Mouse (Mus musculus) limb, embryonic 11.5 days (tissue): ENCODE results near the gene Ppp1r11. TPM values are rescaled to one million over a fixed set of nuclear protein-coding genes. Genes with fewer than 3 reads are reported as not detected.
"Not testable (repeated sequence)": the region's sequence is repeated elsewhere in the genome, so short reads cannot be mapped to it uniquely, and the experiment has no call there.

Experiments used
- ATAC-seq: fragments of 200-750 bp; cut with Nextera tagmentation; 2 replicates; pipeline ENCODE4 v1.8.0; 2017; ENCODE audit warnings: low read depth; ENCODE audit not compliant: insufficient number of reproducible peaks, low FRiP score, low TSS enrichment
- DNase-seq: peaks from one replicate; pipeline ENCODE4 v3.0.0-alpha.2; 2015; ENCODE audit warnings: low spot score
- H3K27ac ChIP-seq: fragments of 300-500 bp; sonication (generic); replicated peaks from 2 replicates; pipeline ENCODE4 v1.5.1; 2014; ENCODE audit warnings: low read depth, mild to moderate bottlenecking, low read length
- H3K27me3 ChIP-seq: fragments of 300-500 bp; sonication (generic); 2 replicates; pipeline ENCODE4 v1.6.1; 2014; ENCODE audit warnings: mild to moderate bottlenecking, low read length, mixed read lengths; ENCODE audit not compliant: control insufficient read depth, insufficient read depth
- H3K36me3 ChIP-seq: fragments of 300-500 bp; sonication (generic); 2 replicates; pipeline ENCODE4 v1.6.1; 2014; ENCODE audit warnings: mild to moderate bottlenecking, low read length, moderate library complexity, mixed read lengths; ENCODE audit not compliant: control insufficient read depth, insufficient read depth
- H3K4me1 ChIP-seq: fragments of 300-500 bp; sonication (generic); 2 replicates; pipeline ENCODE4 v1.6.1; 2014; ENCODE audit warnings: low read length, mixed read lengths; ENCODE audit not compliant: control insufficient read depth, insufficient read depth
- H3K4me2 ChIP-seq: fragments of 300-500 bp; sonication (generic); 2 replicates; pipeline ENCODE4 v1.6.1; 2014; ENCODE audit warnings: low read depth, mild to moderate bottlenecking, moderate library complexity; ENCODE audit not compliant: severe bottlenecking
- H3K4me3 ChIP-seq: fragments of 300-500 bp; sonication (generic); 2 replicates; pipeline ENCODE4 v1.5.1; 2014; ENCODE audit warnings: low read depth, low read length
- H3K9ac ChIP-seq: fragments of 300-500 bp; sonication (generic); 2 replicates; pipeline ENCODE4 v1.6.1; 2014; ENCODE audit warnings: mild to moderate bottlenecking, low read length
- H3K9me3 ChIP-seq: fragments of 300-500 bp; sonication (generic); 2 replicates; pipeline ENCODE4 v1.6.1; 2016; ENCODE audit warnings: low read length; ENCODE audit not compliant: control insufficient read depth
- WGBS: fragments of 180-500 bp; shearing (Covaris S2); extraction: QIAGEN DNeasy Blood & Tissue Kit; methylation state at CpG from one replicate; pipeline ENCODE4 v1.1.7; 2014; 5-methylcytosine and 5-hydroxymethylcytosine counted together
- polyA plus RNA-seq: library from polyadenylated mRNA; unstranded; fragments of >200 nt; fragmentation: Nextera tagmentation; extraction: Ambion mirVana; gene quantifications from 2 replicates; pipeline ENCODE4 v1.2.1, GENCODE M21; 2014

The Ppp1r11 gene
- polyA plus RNA-seq, 1 experiment from 2014 or later: 147 TPM

DNA sequence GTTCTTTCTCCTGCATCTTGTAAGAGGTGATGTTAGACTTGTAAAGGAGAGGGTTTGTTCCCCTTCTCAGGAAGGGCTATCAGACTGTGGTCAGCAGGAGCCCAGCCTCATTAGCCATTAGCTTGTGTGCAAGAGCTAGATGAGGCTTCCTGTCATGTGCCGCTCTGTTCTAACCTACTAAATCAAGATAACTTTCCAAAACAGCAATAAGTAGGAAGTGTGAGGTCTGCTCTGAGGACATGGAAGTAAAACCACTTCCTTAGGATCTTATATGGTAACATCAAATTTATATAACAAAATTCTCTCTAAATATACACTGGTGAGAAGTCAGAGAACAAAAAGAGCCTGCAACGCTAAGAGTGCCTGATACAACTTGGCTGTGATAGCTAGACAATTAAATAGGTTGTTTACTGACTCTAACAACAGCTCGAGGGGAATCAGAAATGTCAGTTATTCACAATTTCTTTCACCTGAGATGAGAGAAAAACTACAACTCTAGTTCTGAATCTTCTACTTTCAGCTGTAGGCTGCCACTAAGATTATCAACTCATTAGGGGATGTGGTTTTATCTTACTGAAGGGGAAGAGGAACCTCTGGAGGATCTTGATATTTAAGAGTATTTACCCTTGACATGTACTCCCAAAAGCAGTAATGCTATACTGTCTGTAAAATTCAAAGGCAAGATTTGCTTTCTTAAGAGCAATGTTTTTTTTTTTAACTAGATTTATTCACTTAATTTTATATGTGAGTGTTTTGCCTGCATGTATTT is 41.0 kb upstream of the Ppp1r11 start:
- no peaks in the 10 kb centered on the region for H3K9me3 ChIP-seq
- ATAC-seq: no peak

DNA sequence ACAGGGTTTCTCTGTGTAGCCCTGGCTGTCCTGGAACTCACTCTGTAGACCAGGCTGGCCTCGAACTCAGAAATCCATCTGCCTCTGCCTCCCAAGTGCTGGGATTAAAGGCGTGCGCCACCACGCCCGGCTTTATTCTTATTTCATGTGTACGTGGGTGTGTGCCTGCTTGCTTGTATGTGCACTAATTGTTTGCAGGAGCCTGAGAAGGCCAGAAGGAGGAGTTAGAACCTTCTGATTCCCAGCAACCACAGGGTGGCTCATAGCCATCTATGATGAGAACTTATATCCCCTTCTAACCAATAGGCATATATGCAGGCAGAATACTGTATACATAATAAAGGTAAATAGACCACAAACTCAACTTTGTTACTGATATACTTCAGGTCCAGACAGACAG is 39.1 kb upstream of the Ppp1r11 start:
- H3K9ac ChIP-seq, DNase-seq, H3K27ac ChIP-seq, H3K9me3 ChIP-seq, ATAC-seq, H3K36me3 ChIP-seq, H3K4me3 ChIP-seq, H3K4me1 ChIP-seq, H3K4me2 ChIP-seq: not testable (repeated sequence)
- H3K27me3 ChIP-seq: peaks cover 23% of the 10 kb centered on the region
- WGBS: 88% methylated on average over 6 of the region's 6 CpGs

More for the DNA sequence above, 41.0 kb upstream of the Ppp1r11 start:
- Histone ChIP-seq H3K27me3 (peaks cover 20% of the 10 kb centered on the region), H3K4me3 (no peak overlapping the region), H3K27ac (no peak overlapping the region), H3K4me1 (no peaks in the 10 kb centered on the region), H3K9ac (no peak overlapping the region), H3K36me3 (no peaks in the 10 kb centered on the region), H3K4me2 (no peak overlapping the region)
- no peak for DNase-seq
- WGBS: 60% methylated on average over 3 of the region's 3 CpGs

DNA sequence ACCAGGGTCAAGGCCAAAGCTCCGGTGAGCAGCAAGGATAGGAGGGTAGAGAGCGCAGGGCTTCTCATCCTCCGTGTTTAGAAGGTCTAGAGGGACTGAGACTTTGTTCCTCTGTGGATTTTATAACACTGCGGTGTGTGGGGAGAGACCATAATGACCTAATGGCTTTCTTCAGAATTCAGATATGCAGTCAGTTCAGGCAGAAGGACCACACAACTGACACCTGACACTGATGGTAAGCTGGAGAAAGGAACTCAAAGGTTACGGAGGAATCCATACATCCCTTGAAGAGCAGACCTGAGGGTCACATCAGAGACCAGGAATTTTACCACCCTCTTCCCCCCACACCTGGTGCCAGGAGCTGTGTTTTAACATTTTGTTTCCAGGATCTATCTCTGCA is 37.9 kb upstream of the Ppp1r11 start, which contains the start of gene H2-M5:
H2-M5 (minus strand) TSS at position 101 of the 400 bp plus-strand sequence.
- Histone ChIP-seq H3K4me1 (no peaks in the 10 kb centered on the region), H3K9ac (no peak within 1 kb of the TSS), H3K27ac (no peak within 1 kb of the TSS), H3K27me3 (peaks cover 23% of the 10 kb centered on the region), H3K9me3 (no peaks in the 10 kb centered on the region), H3K4me3 (no peak within 1 kb of the TSS; the same call in 1 of the 2 replicates), H3K4me2 (no peak within 1 kb of the TSS), H3K36me3 (no peaks in the 10 kb centered on the region)
- 25% methylated on average over 5 of the region's 5 CpGs for WGBS
- ATAC-seq (no peak), DNase-seq (no peak)

DNA sequence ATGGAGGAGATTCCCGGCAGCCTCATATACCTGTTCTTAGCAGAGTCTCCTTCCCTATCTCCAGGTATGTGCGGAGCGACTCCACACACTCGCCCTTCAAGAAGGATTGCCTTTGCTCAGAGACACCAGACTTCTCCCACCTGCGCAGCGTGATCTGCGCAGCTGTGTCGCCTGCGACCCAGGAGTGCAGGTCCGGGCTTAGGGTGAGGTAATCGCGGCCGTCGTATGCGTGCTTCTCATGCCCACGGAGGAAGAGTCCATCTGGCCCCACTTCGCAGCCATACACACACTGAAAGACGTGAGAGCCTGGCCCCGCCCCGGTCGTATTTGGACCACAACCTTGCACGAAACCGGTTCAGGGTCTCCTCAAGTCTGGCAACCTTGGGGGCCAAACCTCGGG is 36.9 kb upstream of the Ppp1r11 start:
- H3K4me2 ChIP-seq: no peak overlapping the region
- H3K4me3 ChIP-seq: no peak overlapping the region; the same call in 1 of the 2 replicates

DNA sequence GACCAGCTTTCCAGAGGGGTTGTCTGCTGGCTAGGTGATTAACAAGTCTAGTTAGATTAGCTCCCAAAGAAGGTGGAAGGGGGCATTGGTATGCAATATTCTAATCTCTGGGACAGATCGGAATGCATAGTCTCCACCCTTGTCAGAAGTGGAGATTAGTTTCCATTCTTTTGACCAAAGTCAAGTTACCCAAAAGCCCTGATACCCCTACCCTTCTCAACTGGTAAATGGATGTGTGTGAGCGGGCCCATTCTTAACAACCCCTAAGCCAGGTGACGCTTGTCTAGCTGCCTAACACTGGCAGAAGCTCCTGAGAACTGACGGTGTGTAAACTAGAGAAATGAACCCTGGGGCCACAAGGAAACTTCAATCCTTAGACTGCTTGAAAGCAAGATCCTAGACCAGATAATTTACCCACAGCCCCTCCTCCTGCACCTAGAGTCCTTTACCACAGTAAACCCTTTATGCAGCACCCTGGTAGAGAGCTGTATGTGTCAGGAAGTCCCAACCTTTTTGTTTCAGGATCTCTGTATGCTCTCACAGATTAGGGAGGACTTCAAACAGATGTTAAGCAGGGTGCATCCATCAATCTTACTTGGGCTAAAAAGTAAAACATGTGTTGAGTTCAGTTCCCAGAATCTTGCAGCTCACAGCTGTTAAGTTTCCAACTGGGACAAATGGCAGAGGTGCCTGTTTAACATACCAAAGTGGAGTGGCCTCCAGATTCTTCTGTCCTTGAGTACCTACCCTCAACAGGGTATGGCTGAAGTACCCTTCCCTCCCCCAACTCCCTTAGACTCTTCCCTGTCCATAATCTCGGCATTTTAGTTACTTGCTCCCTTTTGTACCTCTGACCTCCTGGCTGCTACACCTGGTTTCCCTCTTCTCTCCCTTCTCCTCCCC is 31.0 kb upstream of the Ppp1r11 start:
- ATAC-seq (no peak), DNase-seq (no peak)
- H3K36me3 ChIP-seq: no peaks in the 10 kb centered on the region
- H3K9me3 ChIP-seq: no peaks in the 10 kb centered on the region
- peaks cover 3% of the 10 kb centered on the region; the same call in 1 of the 2 replicates for H3K4me1 ChIP-seq
- H3K4me3 ChIP-seq: no peak overlapping the region
- no peak overlapping the region for H3K9ac ChIP-seq
- peaks cover 3% of the 10 kb centered on the region for H3K27me3 ChIP-seq
- H3K4me2 ChIP-seq: no peak overlapping the region
- 17% methylated on average over 5 of the region's 5 CpGs for WGBS
- no peak overlapping the region for H3K27ac ChIP-seq

More for the DNA sequence above, 36.9 kb upstream of the Ppp1r11 start:
- Histone ChIP-seq H3K9me3 (no peaks in the 10 kb centered on the region), H3K4me1 (no peaks in the 10 kb centered on the region), H3K27ac (no peak overlapping the region), H3K27me3 (peaks cover 23% of the 10 kb centered on the region), H3K9ac (no peak overlapping the region), H3K36me3 (no peaks in the 10 kb centered on the region)
- ATAC-seq: no peak
- WGBS: 6% methylated on average over 24 of the region's 24 CpGs
- no peak for DNase-seq

DNA sequence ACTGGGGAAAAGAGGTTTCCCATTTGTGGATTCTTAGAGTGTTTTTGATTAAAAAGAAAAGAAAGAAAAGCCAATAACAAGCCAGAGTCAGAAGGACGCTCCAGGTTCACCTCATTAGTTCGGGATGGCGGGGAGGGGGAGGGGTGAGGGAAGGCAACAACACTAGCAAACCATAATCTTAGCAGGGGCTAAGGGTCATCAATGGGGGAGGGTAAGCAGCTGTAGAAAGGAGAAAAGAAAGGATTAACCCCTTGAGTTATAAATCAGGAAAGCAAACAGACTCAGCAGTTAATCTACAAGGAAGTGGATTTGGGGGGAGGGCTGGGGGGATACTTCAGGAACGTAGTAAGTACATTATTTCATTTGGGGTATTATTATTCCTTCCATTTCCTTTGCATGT is 30.3 kb upstream of the Ppp1r11 start:
- no peaks in the 10 kb centered on the region for H3K36me3 ChIP-seq
- no peaks in the 10 kb centered on the region for H3K27me3 ChIP-seq
- DNase-seq: peak; percentile 29
- no peaks in the 10 kb centered on the region for H3K9me3 ChIP-seq
- ATAC-seq: no peak
- H3K4me2 ChIP-seq: peak overlapping the region; percentile 21; the same call in 1 of the 2 replicates
- H3K4me3 ChIP-seq: no peak overlapping the region
- H3K9ac ChIP-seq: no peak overlapping the region
- peaks cover 3% of the 10 kb centered on the region; the same call in 1 of the 2 replicates for H3K4me1 ChIP-seq
- 5% methylated on average over 4 of the region's 4 CpGs for WGBS
- no peak overlapping the region for H3K27ac ChIP-seq

DNA sequence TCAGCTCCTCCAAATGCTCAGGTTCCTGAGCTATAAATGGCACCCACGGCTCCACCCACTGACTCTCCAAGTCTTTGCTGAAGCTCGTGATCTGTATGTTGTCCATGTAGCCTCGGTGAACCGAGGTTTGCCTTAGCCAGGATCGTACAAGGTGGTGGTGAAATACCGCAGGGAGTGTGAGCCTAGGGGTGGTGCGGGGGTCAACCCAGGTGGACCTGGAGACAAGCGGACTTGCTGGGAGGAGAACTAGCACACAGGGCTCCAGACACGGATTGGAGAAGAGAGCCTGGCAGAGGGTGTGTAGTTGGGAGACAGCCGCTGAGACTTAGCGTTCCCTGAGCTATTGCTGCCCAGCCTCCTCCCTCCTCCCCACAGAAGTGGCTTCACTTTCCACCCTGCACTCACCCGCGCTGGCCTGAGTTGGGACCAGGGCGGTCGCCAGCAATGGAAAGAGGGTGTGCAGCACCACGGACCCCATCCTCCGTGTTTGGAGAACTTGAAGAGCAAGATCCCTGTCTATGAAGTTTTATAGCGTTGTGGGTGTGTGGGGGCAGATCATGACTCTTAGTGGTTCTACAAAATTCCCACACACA is 29.8 kb upstream of the Ppp1r11 start, which contains the start of gene 2410137M14Rik:
2410137M14Rik (minus strand) TSS at position 17 of the 593 bp plus-strand sequence.
- H3K9ac ChIP-seq: no peak within 1 kb of the TSS
- H3K9me3 ChIP-seq: no peaks in the 10 kb centered on the region
- H3K27ac ChIP-seq: no peak within 1 kb of the TSS
- peaks cover 3% of the 10 kb centered on the region; the same call in 1 of the 2 replicates for H3K4me1 ChIP-seq
- no peak within 1 kb of the TSS for H3K4me3 ChIP-seq
- 12% methylated on average over 18 of the region's 18 CpGs for WGBS
- ATAC-seq: 0 out of 2 replicates have a peak, but pooled peaks have one; percentile 62
- H3K4me2 ChIP-seq: peak within 1 kb of the TSS; percentile 21; the same call in 1 of the 2 replicates
- no peaks in the 10 kb centered on the region for H3K27me3 ChIP-seq
- DNase-seq: peak; percentile 32
- no peaks in the 10 kb centered on the region for H3K36me3 ChIP-seq

DNA sequence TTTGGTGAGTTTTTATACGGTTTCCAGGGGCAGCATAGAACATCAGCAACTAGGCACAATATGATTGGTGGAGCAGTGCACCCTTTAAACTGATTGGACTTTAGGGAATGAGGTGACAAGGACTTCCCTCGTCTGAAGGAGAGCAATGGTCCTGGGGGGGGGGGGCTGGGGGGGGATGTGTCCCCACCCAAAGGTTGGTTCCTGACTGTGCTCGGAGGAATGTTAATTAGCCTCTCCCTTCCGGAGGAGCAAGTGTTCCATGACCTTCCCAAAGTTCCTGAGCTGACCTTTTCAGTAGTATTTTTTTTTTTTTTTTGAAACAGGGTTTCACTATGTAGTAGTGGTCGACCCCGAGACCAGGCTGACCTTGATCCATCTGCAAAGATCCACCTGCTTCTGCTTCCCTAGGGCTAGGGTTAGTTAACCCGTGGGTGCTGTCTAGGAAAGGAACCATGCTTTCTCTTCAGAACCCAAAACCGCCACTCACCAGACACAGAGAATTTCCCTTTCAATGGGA is 21.8 kb upstream of the Ppp1r11 start:
- no peak overlapping the region for H3K9ac ChIP-seq
- H3K4me3 ChIP-seq: no peak overlapping the region
- DNase-seq (no peak), ATAC-seq (no peak)
- H3K27ac ChIP-seq: no peak overlapping the region
- H3K36me3 ChIP-seq: no peaks in the 10 kb centered on the region
- H3K4me2 ChIP-seq: no peak overlapping the region
- no peaks in the 10 kb centered on the region for H3K4me1 ChIP-seq
- H3K27me3 ChIP-seq: no peaks in the 10 kb centered on the region
- H3K9me3 ChIP-seq: no peaks in the 10 kb centered on the region
- 74% methylated on average over 8 of the region's 8 CpGs for WGBS
